Mouse (Mus musculus) midbrain, embryonic 10.5 days (tissue): ENCODE data around the gene Stk39. TPM values are rescaled to one million over a fixed set of nuclear protein-coding genes. Genes with fewer than 3 reads are reported as not detected.

ENCODE experiments used
- DNase-seq: peaks from one replicate; pipeline ENCODE4 v3.0.0-alpha.2; 2017; ENCODE audit warnings: low spot score
- H3K27ac ChIP-seq: fragments of 300-500 bp; sonication (generic); replicated peaks from 2 replicates; pipeline ENCODE4 v1.5.1; 2016; ENCODE audit warnings: mild to moderate bottlenecking
- H3K27me3 ChIP-seq: fragments of 300-500 bp; sonication (generic); 2 replicates; pipeline ENCODE4 v1.6.1; 2016; ENCODE audit warnings: low read depth, mild to moderate bottlenecking; ENCODE audit not compliant: poor library complexity, severe bottlenecking
- H3K36me3 ChIP-seq: fragments of 300-500 bp; sonication (generic); 2 replicates; pipeline ENCODE4 v1.6.1; 2016; ENCODE audit warnings: mild to moderate bottlenecking, moderate library complexity
- H3K4me1 ChIP-seq: fragments of 300-500 bp; sonication (generic); 2 replicates; pipeline ENCODE4 v1.6.1; 2016
- H3K4me3 ChIP-seq: fragments of 300-500 bp; sonication (generic); 2 replicates; pipeline ENCODE4 v1.5.1; 2016; ENCODE audit warnings: mild to moderate bottlenecking, moderate library complexity
- H3K9me3 ChIP-seq: fragments of 300-500 bp; sonication (generic); replicated peaks from 2 replicates; pipeline ENCODE4 v1.6.1; 2016; ENCODE audit warnings: mild to moderate bottlenecking
- WGBS: fragments of 180-500 bp; shearing (Covaris S2); methylation state at CpG from one replicate; pipeline ENCODE4 v1.1.7; 2016; 5-methylcytosine and 5-hydroxymethylcytosine counted together
- polyA plus RNA-seq: library from polyadenylated mRNA; unstranded; fragments of >200 nt; fragmentation: Nextera tagmentation; extraction: Ambion mirVana; gene quantifications from 2 replicates; pipeline ENCODE4 v1.2.1, GENCODE M21; 2016

The Stk39 gene
- polyA plus RNA-seq, 1 experiment from 2014 or later, result 30.1 TPM

DNA sequence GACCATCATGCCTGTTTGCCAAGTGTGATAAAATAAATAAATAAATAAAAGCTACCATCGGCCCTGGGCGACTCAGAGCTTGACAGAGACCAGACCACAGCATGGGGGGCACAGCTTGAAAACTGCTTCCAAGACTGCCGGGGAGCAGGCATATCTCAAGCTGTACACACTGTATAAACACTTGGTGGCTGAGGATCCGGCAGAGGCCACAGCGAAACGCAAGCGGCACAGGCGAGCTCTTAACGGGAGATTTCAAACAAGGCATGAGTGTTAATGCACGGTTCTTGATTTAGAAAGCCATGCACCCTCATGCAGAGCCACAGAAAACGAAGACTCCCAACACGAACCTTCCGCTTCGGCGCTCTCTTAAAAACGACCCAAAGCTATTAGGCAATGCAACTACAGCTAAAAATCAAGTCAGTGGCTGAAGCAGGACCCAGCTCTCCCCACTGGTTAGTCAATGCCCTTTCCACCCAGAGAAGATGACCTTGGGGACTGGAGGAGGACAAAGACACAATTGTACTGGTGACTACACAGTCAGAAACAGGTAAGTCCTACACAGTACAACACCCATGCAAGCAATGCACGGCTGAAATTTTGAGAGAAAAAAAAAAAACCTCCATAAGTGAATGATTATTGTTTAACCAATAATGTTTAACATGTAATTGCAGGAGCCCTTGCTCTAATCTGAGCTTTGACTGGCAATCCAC lies 63.6 kb downstream of the Stk39 start:
- no peaks in the 10 kb centered on the region for H3K27me3 ChIP-seq
- H3K9me3 ChIP-seq, result no peaks in the 10 kb centered on the region
- H3K4me3 ChIP-seq, result no peak overlapping the region
- H3K36me3 ChIP-seq, result 0 out of 2 replicates have a peak, but pooled peaks cover 4% of the 10 kb centered on the region
- WGBS, result 64% methylated on average over 17 of the region's 17 CpGs
- DNase-seq, result no peak
- peak overlapping the region; percentile 78 for H3K27ac ChIP-seq
- H3K4me1 ChIP-seq, result peaks cover 75% of the 10 kb centered on the region

DNA sequence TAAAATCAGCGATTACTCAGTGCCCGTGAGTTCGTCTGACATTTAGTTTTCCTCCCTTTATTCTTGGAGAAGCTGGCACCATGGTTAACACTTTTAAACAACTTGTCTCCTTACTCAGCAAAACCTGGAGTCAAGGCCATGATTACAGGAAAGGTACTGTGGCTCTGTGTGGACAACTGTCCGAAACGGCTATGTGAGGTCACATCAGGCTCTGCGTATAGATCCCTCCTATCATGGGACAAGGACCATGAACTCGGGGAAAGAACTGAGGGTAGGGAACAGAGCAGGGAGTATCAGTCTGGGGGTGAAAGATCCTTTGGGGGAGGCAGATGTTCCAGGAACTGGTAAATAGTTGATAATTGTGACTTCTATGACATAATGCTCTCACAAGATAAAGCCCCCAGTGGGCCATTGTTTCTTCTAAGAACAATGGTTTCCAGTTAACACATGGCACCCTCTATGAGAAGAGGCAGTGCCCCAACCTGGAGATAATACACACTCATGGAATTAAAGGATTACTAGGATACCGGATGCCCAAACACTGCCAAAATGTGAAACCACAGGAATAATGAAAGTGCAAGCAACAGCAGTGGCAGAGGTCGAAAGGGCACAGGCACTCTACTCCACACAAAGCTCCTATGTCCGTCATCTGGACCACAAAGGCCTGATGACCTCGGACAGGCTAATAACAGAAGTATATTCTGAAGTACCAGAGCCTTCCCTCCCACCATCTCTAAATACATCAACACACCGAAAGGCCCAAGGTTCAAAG lies 64.7 kb downstream of the Stk39 start:
- peaks cover 83% of the 10 kb centered on the region for H3K4me1 ChIP-seq
- H3K27ac ChIP-seq, result peak overlapping the region; percentile 78
- DNase-seq, result peak; percentile 50
- H3K27me3 ChIP-seq, result no peaks in the 10 kb centered on the region
- 0 out of 2 replicates have a peak, but pooled peaks cover 4% of the 10 kb centered on the region for H3K36me3 ChIP-seq
- no peaks in the 10 kb centered on the region for H3K9me3 ChIP-seq
- WGBS, result 44% methylated on average over 12 of the region's 12 CpGs
- no peak overlapping the region for H3K4me3 ChIP-seq

DNA sequence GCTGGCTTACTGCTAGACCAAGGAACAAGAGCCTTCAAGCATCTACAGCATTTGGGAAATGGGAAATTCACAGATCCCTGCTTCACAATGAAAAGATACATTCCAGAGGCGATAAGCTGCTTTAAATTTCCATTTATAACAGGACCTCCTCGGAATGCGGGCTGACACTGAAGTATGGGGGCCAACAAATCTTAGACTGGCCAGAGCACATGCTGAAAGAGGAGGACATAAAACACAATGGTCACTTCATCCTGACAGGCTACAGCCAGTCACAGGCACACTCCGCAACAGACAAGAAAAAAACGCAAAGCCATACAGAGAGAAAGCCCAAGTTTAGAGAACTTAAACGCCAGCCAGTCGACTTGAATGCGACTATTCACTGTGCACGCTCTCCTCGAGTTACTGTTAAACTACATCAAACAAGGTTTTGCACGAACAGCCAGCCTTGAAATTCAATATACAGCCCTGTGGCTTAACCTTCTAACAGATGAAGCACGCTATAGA lies 65.4 kb downstream of the Stk39 start:
- 26% methylated on average over 12 of the region's 12 CpGs for WGBS
- Histone ChIP-seq H3K36me3 (0 out of 2 replicates have a peak, but pooled peaks cover 4% of the 10 kb centered on the region), H3K4me3 (no peak overlapping the region), H3K9me3 (no peaks in the 10 kb centered on the region), H3K27ac (peak overlapping the region; percentile 78), H3K27me3 (no peaks in the 10 kb centered on the region), H3K4me1 (peaks cover 83% of the 10 kb centered on the region)
- peak; percentile 49 for DNase-seq

GRCm38 (mm10) chr2:68405163-68405715 lies 66.8 kb downstream of the Stk39 start:
- Histone ChIP-seq H3K4me1 (peaks cover 76% of the 10 kb centered on the region), H3K27me3 (no peaks in the 10 kb centered on the region), H3K9me3 (no peaks in the 10 kb centered on the region), H3K36me3 (0 out of 2 replicates have a peak, but pooled peaks cover 4% of the 10 kb centered on the region), H3K4me3 (no peak overlapping the region), H3K27ac (peak overlapping the region; percentile 78)
- peak; percentile 30 for DNase-seq
- 48% methylated on average over 16 of the region's 16 CpGs for WGBS

GRCm38 (mm10) chr2:68404274-68405162 lies 67.5 kb downstream of the Stk39 start:
- WGBS, result 40% methylated on average over 18 of the region's 18 CpGs
- H3K9me3 ChIP-seq, result no peaks in the 10 kb centered on the region
- H3K36me3 ChIP-seq, result no peaks in the 10 kb centered on the region
- no peaks in the 10 kb centered on the region for H3K27me3 ChIP-seq
- H3K4me3 ChIP-seq, result 0 out of 2 replicates have a peak overlapping the region, but pooled peaks have one; percentile 1
- peaks cover 69% of the 10 kb centered on the region for H3K4me1 ChIP-seq
- no peak for DNase-seq
- peak overlapping the region; percentile 78 for H3K27ac ChIP-seq

DNA sequence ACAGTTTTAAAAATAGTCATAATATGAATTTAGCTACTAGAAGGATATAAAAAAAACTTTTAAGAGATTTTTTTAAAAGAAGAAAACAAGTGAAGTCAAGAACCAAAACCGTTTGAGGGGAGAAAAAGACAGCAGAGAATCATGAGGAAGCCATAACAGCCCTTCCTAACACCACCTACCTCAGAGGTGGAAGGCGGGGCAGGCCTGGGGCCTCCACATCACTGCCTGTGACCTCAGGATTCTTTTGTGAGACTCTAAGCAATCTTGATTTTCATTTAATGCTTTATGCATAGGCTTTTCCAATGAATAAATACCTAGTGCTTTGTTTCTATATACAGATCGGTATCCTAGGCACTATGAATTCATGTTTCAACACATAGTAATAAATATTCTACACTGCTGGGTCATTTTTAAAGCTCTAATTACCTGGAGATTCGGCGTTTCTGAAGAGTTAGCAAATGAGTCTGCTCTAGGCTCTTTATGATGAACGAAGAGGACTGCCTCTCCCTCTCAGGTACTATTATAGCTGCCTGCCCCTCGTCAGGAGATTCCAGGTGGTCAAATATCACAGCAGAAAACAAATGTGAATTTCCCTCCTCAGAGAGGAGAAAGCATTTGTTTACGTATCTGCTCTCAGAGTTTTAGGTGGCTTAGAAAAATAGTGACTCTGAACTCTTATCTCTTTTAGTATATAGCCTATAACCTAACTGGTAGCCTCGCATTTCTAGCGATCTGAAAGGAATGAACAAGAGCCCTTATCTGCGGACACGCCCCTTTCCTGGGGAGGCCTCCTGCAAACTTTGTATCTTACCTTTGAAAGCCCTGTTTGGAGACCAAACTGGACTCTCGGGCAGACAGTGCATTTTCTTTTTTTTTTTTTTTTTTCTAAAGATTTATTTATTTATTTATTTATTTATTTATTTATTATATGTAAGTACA lies 78.2 kb downstream of the Stk39 start:
- Histone ChIP-seq H3K9me3 (no peaks in the 10 kb centered on the region), H3K4me1 (no peaks in the 10 kb centered on the region), H3K36me3 (peaks cover 63% of the 10 kb centered on the region), H3K27me3 (no peaks in the 10 kb centered on the region), H3K27ac (no peak overlapping the region), H3K4me3 (no peak overlapping the region)
- WGBS, result 91% methylated on average over 13 of the region's 13 CpGs
- DNase-seq, result no peak

- Histone ChIP-seq H3K4me1 (peaks cover 50% of the 10 kb centered on the region), H3K4me3 (no peak overlapping the region), H3K36me3 (peaks cover 29% of the 10 kb centered on the region), H3K27me3 (peaks cover 18% of the 10 kb centered on the region; the same call in 1 of the 2 replicates), H3K27ac (no peak overlapping the region), H3K9me3 (no peaks in the 10 kb centered on the region)
- 95% methylated on average over 14 of the region's 14 CpGs for WGBS
- DNase-seq, result no peak
Measured at GRCm38 (mm10) chr2:68387824-68388582, 84.1 kb downstream of the Stk39 start.

DNA sequence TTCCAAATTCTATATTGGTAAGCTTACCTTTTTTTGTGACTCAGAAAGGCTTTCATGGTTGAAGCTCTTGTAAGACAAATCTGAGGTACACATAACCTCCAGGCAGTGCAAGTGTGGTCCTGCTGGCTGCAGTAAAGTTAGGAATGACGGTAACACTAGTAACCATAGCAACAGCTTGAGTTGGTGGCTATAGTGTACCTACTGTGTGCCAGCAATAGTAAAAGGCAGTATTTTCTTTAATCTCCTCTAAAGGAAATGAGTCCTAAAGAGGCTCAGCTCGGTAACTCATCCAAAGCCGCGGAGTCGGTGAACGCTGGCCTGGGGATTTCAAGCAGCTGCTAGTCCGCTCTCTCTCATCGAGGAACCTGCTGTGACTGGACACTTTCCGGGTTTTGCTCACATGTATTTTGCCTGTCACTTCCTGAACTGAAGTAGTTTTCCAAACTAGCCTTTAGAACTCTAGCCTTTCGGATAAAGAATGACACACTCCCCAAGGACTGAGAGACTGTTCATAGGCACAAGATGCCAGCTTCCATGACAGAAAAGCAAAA lies 85.7 kb downstream of the Stk39 start:
- WGBS, result 32% methylated on average over 10 of the region's 10 CpGs
- peak overlapping the region; percentile 74 for H3K27ac ChIP-seq
- peaks cover 66% of the 10 kb centered on the region for H3K4me1 ChIP-seq
- DNase-seq, result peak; percentile 41
- H3K36me3 ChIP-seq, result peaks cover 21% of the 10 kb centered on the region
- no peak overlapping the region for H3K4me3 ChIP-seq
- H3K9me3 ChIP-seq, result no peaks in the 10 kb centered on the region
- H3K27me3 ChIP-seq, result peaks cover 18% of the 10 kb centered on the region; the same call in 1 of the 2 replicates

- H3K4me3 ChIP-seq, result no peak overlapping the region
- 71% methylated on average over 9 of the region's 9 CpGs for WGBS
- H3K27ac ChIP-seq, result peak overlapping the region; percentile 74
- peaks cover 72% of the 10 kb centered on the region for H3K4me1 ChIP-seq
- peaks cover 20% of the 10 kb centered on the region for H3K36me3 ChIP-seq
- H3K9me3 ChIP-seq, result no peaks in the 10 kb centered on the region
- peak; percentile 56 for DNase-seq
- H3K27me3 ChIP-seq, result peaks cover 18% of the 10 kb centered on the region; the same call in 1 of the 2 replicates
Measured at GRCm38 (mm10) chr2:68385654-68386312, 86.3 kb downstream of the Stk39 start.

GRCm38 (mm10) chr2:68383964-68384363 lies 88.1 kb downstream of the Stk39 start:
- WGBS, result 86% methylated on average over 4 of the region's 4 CpGs
- H3K9me3 ChIP-seq, result no peaks in the 10 kb centered on the region
- peaks cover 90% of the 10 kb centered on the region for H3K4me1 ChIP-seq
- 0 out of 2 replicates have a peak overlapping the region, but pooled peaks have one; percentile 2 for H3K27ac ChIP-seq
- H3K27me3 ChIP-seq, result peaks cover 18% of the 10 kb centered on the region; the same call in 1 of the 2 replicates
- no peak for DNase-seq
- H3K36me3 ChIP-seq, result peaks cover 5% of the 10 kb centered on the region
- no peak overlapping the region for H3K4me3 ChIP-seq
